ENCODE assay signal across 18 mouse cellular contexts in genomic region chr13:111925349-111925748, GRCm38 (mm10).
DNase-seq lines count a peak whose midpoint lies in the region; ATAC-seq lines count a peak whose summit lies in the region.
"Had no signal": no experiment of that assay in that cellular context is flagged by ENCODE, and none has a peak within 500 bp of the region (broad histone marks: within the 10 kb centered on the region; RNA-seq: fewer than 3 reads in every experiment).

No protein-coding gene starts in this region.

- H3K36me3 ChIP-seq in forebrain, embryonic 14.5 days (ENCODE audit: control insufficient read depth, insufficient read depth, low read length), result no peaks in the 10 kb centered on the region
- H3K36me3 ChIP-seq in forebrain, embryonic 11.5 days (ENCODE audit: control insufficient read depth, insufficient read depth, low read length), result no peaks in the 10 kb centered on the region
- H3K36me3 ChIP-seq: heart, embryonic 13.5 days; limb, embryonic 15.5 days had no signal

- H3K9ac ChIP-seq in forebrain, embryonic 14.5 days (ENCODE audit: low read length), result no peak overlapping the region
- no peak overlapping the region for H3K9ac ChIP-seq in forebrain, embryonic 11.5 days (ENCODE audit: low read length)
- H3K9ac ChIP-seq: forebrain, postnatal 0 days; heart, embryonic 13.5 days; limb, embryonic 15.5 days had no signal

- H3K9me3 ChIP-seq in forebrain, embryonic 14.5 days (replicated peaks; ENCODE audit: control insufficient read depth, low read length), result peaks cover 9% of the 10 kb centered on the region; the same call in 1 of the 2 replicates
- peaks cover 8% of the 10 kb centered on the region for H3K9me3 ChIP-seq in forebrain, embryonic 11.5 days (ENCODE audit: control insufficient read depth, low read length)

- WGBS in forebrain, embryonic 14.5 days, result 91% methylated on average over 7 of the region's 7 CpGs
- WGBS in forebrain, embryonic 11.5 days, result 98% methylated on average over 7 of the region's 7 CpGs

- H3K4me1 ChIP-seq in forebrain, embryonic 14.5 days (ENCODE audit: control insufficient read depth, insufficient read depth, low read length), result 0 out of 2 replicates have a peak, but pooled peaks cover 2% of the 10 kb centered on the region
- no peaks in the 10 kb centered on the region for H3K4me1 ChIP-seq in forebrain, embryonic 11.5 days (replicated peaks; ENCODE audit: control insufficient read depth, insufficient read depth, low read length)
- H3K4me1 ChIP-seq: limb, embryonic 15.5 days had no signal

- no peak overlapping the region for H3K27ac ChIP-seq in forebrain, embryonic 14.5 days (ENCODE audit: low read depth, low read length)
- no peak overlapping the region for H3K27ac ChIP-seq in forebrain, embryonic 11.5 days (ENCODE audit: low read depth, low read length)
- H3K27ac ChIP-seq: heart, embryonic 13.5 days; limb, embryonic 15.5 days had no signal

- DNase-seq in forebrain, embryonic 14.5 days (ENCODE audit: low spot score), result peak; percentile 22
- DNase-seq in forebrain, embryonic 11.5 days (ENCODE audit: low spot score), result no peak
- peak; percentile 43 for DNase-seq in retina, postnatal 1 day
- no peak for DNase-seq in retina, embryonic 14.5 days (ENCODE audit: low spot score)
- peak; percentile 36 to 59 for DNase-seq in cerebellum, postnatal 25 days
- no peak for DNase-seq in gastrocnemius, postnatal 14 days
- DNase-seq in adrenal gland, adult 2 months, result no peak
- no peak for DNase-seq in left cerebral cortex, adult 18-20 months (ENCODE audit: low spot score in 2 of 2)
- DNase-seq: adrenal gland, postnatal 10 days; forebrain, postnatal 0 days; heart, postnatal 4 days; kidney, adult 2 months; kidney, postnatal 10 days; lung, adult 18-20 months; thymus, postnatal 25 days had no signal

- H3K4me2 ChIP-seq in forebrain, embryonic 14.5 days (ENCODE audit: low read length), result no peak overlapping the region
- H3K4me2 ChIP-seq in forebrain, embryonic 11.5 days (ENCODE audit: low read depth, low read length, severe bottlenecking), result no peak overlapping the region
- H3K4me2 ChIP-seq: heart, embryonic 13.5 days; limb, embryonic 15.5 days had no signal

- intact Hi-C loops in gastrocnemius, postnatal 14 days (cut with DNase I; ENCODE audit: low total_unique reads), result no loop called here

- H3K4me3 ChIP-seq in forebrain, embryonic 14.5 days (ENCODE audit: low read depth, low read length), result no peak overlapping the region
- no peak overlapping the region for H3K4me3 ChIP-seq in forebrain, embryonic 11.5 days (ENCODE audit: low read depth, low read length)
- H3K4me3 ChIP-seq: erythroblast, embryonic 14.5 days; heart, embryonic 13.5 days; limb, embryonic 15.5 days had no signal

- no peak for ATAC-seq in forebrain, embryonic 14.5 days
- ATAC-seq in forebrain, embryonic 11.5 days (replicated peaks; ENCODE audit: low FRiP score), result no peak
- ATAC-seq: forebrain, postnatal 0 days had no signal

- H3K27me3 ChIP-seq in forebrain, embryonic 14.5 days (replicated peaks; ENCODE audit: control insufficient read depth, insufficient read depth, low read length), result no peaks in the 10 kb centered on the region
- H3K27me3 ChIP-seq in forebrain, embryonic 11.5 days (ENCODE audit: control insufficient read depth, insufficient read depth, low read length), result no peaks in the 10 kb centered on the region
- H3K27me3 ChIP-seq: heart, embryonic 13.5 days; limb, embryonic 15.5 days had no signal

Comparison
In these comparisons a context has a peak if more than half of its experiments do, and no peak if none do; other contexts are left out.
1. DNase-seq: peak in forebrain, embryonic 14.5 days (single experiment), retina, postnatal 1 day (single experiment) and cerebellum, postnatal 25 days (2 of 2); none in forebrain, embryonic 11.5 days (single experiment), retina, embryonic 14.5 days (single experiment), gastrocnemius, postnatal 14 days (single experiment), adrenal gland, adult 2 months (single experiment) and left cerebral cortex, adult 18-20 months (0 of 2).